Mouse (Mus musculus): ENCODE data around the gene Iqcd. TPM values are rescaled to one million over a fixed set of nuclear protein-coding genes. Genes with fewer than 3 reads are reported as not detected.

Iqcd gene
- total RNA-seq (2023), result 0.91 TPM

DNA sequence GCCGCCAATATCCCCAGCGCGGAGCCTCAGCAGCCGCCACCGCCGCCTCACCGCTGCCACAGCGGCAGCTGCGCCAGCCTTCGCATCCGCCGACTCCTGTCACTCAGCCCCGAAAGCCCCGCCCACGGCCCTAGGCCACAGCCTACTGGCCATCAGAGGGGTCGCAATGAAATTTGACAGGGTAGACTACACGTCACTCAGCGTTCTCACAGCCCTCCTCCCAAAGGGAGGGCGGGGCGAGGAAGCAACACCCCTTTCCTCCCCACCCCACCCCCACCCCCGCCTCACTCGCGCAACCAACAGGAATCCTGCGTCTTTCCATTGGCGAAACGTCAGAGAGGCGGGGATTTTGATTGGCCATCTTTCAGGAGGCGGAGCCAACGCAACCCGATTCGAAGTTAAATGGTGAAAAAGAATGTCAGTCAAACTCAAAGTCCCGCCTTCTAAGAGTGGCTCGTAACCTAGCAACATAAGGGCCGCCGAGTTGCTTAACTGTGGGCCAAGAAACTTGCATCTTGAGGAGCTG lies at the start of gene Iqcd, which contains the start of gene Tpcn1:
Gene Iqcd (plus strand): TSS at position 448 of the 526 bp plus-strand sequence.
Gene Tpcn1 (minus strand): TSS at position 105 of the 526 bp plus-strand sequence.

DNA sequence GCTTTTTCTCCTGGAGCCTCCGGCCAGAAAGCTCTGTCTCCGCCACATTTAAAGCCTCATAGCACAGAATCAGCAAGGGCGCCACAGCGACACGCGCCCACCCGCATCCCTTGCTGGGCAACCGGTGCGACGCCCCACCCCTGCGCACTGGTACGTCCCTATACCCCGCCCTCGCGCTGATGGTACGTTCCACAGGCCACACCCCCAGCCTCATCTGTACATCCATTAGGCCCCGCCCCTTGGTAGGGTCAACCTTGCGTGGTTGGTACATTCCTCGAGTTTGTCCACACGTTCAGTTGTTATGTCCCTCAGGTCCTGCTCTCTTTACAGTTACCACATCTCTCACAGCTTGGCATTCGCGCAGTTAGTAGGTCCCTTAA lies 23.6 kb downstream of the Iqcd start, which contains the start of the genes Rita1 and Ddx54:
Gene Rita1 (minus strand): TSS at position 148 of the 380 bp plus-strand sequence.
Gene Ddx54 (plus strand): TSS at position 298 of the 380 bp plus-strand sequence.

GRCm38 (mm10) chr5:120634131-120634530 lies 45.3 kb downstream of the Iqcd start, which contains the start of gene Cfap73:
TSS of gene Cfap73 (minus strand) at chr5:120634235.

GRCm38 (mm10) chr5:120648569-120649373 lies 60.0 kb downstream of the Iqcd start, which contains the start of gene Rasal1:
TSS of gene Rasal1 (plus strand) at chr5:120648812.

Other genes starting within 250 kb of the Iqcd start
- gene Lhx5, start 157.3 kb upstream of the Iqcd start, total RNA-seq (2023), result not detected
- gene Sdsl, start 116.2 kb upstream of the Iqcd start, total RNA-seq (2023), result not detected
- gene Sds, start 112.5 kb upstream of the Iqcd start, total RNA-seq (2023), result not detected
- gene Plbd2, start 85.4 kb upstream of the Iqcd start, total RNA-seq (2023), result 15.7 TPM
- gene Slc8b1, start 77.8 kb upstream of the Iqcd start, total RNA-seq (2023), result 12.6 TPM
- gene Tpcn1, start 343 bp upstream of the Iqcd start, total RNA-seq (2023), result 43.1 TPM
- 4.6 TPM for gene Rita1, start 23.6 kb downstream of the Iqcd start, total RNA-seq (2023)
- gene Ddx54, start 23.7 kb downstream of the Iqcd start, total RNA-seq (2023), result 116 TPM
- gene Cfap73, start 45.2 kb downstream of the Iqcd start, total RNA-seq (2023), result not detected
- gene Rasal1, start 59.8 kb downstream of the Iqcd start, total RNA-seq (2023), result 23.9 TPM
- gene Dtx1, start 122.9 kb downstream of the Iqcd start, total RNA-seq (2023), result 197 TPM
- gene Oas2, start 160.8 kb downstream of the Iqcd start, total RNA-seq (2023), result 12.6 TPM
- gene Oas3, start 188.6 kb downstream of the Iqcd start, total RNA-seq (2023), result 8.6 TPM
- gene Oas1e, start 206.5 kb downstream of the Iqcd start, total RNA-seq (2023), result 0.41 TPM
- gene Oas1c, start 223.5 kb downstream of the Iqcd start, total RNA-seq (2023), result 10.5 TPM

Data from CD4-positive naive resting alpha-beta T cell, adult 76 days (primary cell).